Mouse (Mus musculus) adrenal gland, postnatal 10 days (tissue): Measurements from ENCODE around the gene Sephs2. TPM values are rescaled to one million over a fixed set of nuclear protein-coding genes. Genes with fewer than 3 reads are reported as not detected.
"Not testable (repeated sequence)": the region's sequence is repeated elsewhere in the genome, so short reads cannot be mapped to it uniquely, and the experiment has no call there.

Experiments
- DNase-seq: peaks from one replicate; pipeline ENCODE4 v3.0.0; 2021; ENCODE audit warnings: mixed read lengths
- total RNA-seq, 2 experiments: library from RNA; stranded (reverse); gene quantifications; 2 replicates each; pipeline ENCODE4 v1.2.3; 2021

Gene Sephs2
- total RNA-seq, 2 experiments from 2014 or later: 189 to 268 TPM

DNA sequence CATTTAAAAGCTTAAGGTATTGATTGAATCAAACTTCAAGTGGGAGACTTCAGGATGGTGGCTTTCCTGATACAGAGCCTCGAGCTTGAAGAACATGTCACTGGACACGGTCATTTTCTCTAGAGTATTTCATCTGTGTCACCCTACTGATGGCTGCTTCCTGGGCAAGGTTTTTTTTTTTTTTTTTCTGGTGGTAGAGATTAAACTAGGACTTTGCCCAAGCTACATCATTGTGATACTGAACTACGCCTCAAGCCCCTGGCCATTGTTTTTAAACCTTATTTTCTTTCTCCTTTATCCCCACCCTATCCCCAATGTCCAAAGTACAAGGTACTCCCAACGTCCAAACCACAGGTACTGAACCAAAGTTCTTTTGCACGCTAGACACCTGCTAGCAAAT, 3.2 kb downstream of the Sephs2 start:
- no peak for DNase-seq

DNA sequence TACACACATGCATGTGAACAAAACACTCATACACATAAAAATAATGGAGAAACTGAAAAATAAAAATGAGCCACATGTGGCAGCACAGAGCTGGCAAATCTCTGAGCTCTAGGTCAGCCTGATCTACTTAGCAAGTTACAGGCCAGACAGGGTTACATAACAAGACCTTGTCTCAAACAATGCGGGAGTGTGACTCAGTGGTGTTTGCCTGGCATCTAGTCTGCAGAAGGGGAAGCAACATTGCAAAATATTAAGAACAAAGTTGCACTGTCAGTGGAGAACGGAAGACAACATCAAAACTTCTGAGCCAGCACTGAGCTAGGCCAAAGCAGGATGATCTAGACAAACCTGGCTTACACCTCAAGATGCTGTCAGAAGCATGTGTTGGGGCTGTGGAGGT, 3.6 kb downstream of the Sephs2 start:
- no peak for DNase-seq

DNA sequence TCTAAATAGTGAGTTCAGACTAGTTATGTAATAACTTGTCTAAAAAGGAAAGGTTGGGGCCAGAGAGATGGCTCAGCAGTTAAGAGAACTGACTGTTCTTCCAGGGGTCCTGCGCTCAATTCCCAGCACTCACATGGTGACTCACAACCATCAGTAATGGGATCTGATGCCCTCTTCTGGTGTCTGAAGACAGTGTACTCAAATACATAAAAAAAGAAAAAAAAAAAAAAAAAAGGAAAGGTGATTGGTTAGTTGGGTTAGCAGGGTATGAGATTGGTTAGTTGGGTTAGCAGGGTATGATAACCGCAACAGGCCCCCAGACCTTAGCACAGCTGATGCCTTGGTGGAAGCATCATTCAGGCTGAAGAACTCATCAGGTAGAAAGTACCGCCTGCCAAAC, 10.3 kb downstream of the Sephs2 start:
- DNase-seq: no peak

DNA sequence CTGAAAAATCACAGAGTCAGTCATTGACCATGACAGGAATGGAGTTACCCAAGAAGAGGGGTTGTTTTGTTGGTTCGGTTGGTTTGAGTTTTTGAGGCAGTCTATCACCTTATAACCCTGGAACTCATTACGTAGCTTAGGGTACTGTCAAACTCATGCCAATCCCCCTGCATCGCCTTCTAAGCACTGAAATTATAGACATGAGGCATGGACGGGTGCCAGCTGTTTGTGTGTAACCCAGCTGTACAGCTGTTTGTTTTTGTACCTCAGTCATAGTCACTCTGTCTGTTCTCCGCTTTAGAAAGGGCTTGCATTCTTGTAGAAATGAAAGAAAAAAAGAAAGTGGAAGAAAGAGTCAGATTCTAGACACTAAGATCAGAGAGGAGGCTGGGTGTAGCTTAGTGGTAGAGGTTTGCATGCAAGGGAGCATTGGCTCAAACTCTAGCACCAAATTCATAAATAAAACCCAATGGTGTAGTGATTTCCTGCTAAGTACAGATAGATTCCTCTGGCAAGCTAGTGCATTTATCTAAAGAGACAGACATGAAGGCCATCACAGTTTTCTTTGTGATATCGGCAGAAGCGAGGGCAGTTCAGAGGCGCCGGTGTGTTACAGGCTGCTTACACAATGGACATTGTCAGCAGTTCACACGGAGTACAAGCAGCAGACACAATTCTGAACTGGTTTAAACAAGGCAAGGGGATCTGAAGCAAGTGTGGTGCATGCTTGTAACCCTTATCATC, 11.5 kb downstream of the Sephs2 start:
- DNase-seq: no peak

DNA sequence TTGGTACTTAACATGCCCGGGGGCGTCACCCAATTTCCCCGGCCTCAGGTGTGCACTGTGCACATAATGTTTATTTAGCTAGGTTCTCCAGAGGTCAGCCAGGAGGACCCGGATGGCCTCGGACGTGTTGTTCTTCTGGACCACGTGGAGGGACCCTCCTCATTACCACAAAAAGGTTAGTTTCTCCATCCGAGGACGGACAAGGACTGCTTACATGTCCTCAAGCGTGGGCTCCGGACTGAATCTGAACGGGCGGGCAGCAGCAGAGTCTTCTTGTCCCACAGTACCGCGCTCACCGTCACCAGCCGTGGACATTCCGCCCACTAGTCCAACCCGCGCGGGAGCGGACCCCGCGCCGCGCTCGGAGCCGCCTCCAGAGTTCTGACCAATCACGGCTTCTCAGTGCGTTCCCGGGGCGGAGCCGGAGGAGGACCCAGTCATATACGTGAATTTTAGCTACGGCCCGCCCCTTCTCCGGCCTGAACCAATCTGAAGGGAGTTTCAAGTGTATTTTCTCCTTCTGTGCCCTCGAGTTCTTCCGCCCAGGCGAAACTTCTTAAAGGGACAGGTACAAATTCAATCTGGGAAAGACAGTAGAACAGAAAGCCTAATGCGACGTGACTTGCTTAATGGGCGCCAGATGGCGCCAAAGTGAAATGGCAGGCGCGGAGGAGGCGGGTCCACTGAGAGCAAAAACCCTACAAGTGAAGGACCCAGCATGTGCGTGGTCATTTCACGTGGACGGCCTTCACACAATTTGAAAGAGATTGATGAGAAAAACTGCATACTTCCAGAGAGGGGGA, 13.3 kb downstream of the Sephs2 start, which contains the start of gene Dctpp1:
Dctpp1 (minus strand) TSS at position 401 of the 803 bp plus-strand sequence.
- peak; percentile 95 for DNase-seq

DNA sequence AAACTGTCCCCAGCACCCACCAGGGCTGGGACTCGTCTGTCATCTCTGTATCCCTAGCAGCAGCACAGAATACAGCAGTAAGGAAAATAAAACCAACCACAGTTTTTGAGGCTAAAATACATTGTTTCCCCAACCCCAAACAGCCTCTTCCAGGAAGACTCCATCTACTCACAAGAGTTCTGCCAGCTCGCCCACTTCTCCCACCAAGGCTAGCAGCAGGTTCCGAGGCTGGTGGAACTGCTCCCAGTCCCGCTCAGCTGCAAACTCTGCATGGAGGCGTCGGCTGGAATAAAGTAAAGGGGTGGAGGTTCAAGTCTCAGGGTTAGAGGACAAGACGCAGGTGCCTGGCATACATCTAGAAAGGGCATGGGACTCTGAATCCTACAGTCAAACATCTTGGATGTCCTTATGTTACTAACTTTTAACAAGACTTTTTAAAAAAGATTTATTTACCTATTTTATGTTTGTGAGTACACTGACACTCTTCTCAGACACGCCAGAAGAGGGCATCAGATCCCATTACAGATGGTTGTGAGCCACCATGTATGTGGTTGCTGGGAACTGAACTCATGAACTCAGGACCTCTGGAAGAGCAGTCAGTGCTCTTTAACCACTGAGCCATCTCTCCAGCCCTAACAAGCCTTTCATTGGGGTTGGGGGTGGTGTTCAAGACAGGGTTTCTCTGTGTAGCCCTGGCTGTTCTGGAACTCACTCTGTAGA, 14.5 kb downstream of the Sephs2 start:
- no peak for DNase-seq

DNA sequence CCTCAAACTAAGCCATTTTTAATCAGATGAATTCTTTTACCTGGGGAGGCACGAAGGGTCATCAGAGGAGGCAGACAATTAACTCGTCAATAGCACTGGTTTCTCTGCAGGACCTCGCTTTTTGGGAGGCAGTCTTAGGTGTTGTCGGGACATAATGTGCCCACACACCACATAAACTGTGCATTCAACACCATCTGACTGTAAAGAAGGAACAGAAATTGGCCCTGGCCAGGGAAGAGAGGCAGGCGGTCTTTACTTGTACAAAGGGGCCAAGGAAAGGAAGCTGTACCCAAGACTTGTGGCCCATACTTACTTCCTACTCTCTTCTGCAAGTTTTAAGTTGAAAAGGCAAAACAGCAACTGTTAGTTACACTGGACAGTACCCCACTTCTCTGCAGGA, 17.3 kb downstream of the Sephs2 start:
- no peak for DNase-seq

DNA sequence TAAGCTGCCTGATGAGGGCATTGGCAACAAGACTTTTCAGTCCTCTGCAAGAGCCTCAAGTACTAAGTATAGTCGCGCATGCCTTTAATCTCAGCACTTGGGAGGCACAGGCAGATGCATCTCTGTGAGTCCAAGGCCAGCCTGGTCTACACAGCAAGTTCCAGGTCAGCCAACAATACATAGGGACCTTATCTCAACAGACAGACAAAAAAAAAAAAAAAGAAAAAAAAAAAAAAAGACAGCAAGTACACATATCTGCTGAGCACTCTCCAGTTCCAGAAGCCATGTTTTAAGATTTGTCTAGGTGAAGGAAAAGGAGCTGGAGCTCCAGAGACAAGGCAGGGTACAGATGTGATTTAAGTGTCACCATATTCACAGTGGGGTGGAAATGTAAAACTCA, 17.9 kb downstream of the Sephs2 start:
- DNase-seq: no peak

DNA sequence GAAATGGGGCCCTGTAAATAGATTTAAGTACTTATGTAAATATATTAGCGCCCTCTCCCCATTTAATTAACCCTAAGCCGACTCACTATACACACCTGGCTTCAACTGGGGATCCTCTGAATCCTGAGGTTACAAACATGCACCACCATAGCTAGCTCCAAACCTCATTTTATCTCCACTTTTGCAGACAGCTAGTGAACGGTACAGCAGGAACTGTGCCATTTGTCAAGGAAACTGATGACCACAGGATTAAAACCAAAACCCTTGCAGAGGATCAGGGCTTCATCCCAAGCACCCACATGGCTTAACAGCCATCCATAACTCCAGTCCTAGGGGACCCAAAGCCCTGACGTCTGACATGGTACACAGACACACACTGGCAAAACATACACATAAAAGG, 18.8 kb downstream of the Sephs2 start:
- no peak for DNase-seq

DNA sequence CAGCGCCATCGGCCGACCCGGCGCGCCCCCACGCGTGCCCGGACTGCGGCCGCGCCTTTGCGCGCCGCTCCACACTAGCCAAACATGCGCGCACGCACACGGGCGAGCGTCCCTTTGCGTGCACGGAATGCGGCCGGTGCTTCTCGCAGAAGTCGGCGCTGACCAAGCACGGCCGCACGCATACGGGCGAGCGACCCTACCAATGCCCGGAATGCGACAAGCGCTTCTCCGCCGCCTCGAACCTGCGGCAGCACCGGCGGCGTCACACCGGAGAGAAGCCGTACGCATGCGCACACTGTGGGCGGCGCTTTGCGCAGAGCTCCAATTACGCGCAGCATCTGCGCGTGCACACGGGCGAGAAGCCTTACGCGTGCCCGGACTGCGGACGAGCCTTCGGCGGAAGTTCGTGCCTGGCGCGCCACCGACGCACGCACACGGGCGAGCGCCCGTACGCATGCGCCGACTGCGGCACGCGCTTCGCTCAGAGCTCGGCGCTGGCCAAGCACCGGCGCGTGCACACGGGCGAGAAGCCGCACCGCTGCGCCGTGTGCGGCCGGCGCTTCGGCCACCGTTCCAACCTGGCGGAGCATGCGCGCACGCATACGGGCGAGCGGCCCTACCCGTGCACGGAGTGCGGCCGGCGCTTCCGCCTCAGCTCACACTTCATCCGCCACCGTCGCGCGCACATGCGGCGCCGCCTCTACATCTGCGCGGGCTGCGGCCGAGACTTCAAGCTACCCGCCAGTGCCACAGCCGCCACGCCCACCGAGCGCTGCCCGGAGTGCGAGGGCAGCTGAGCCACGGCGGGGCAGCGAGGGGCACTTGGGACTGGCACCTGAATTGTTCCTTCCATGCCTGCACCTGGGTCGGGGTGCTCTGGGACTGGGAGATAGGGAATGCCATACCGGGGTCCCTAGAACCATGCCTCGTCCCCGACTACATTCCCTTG, 19.8 kb downstream of the Sephs2 start:
- peak; percentile 96 for DNase-seq

DNA sequence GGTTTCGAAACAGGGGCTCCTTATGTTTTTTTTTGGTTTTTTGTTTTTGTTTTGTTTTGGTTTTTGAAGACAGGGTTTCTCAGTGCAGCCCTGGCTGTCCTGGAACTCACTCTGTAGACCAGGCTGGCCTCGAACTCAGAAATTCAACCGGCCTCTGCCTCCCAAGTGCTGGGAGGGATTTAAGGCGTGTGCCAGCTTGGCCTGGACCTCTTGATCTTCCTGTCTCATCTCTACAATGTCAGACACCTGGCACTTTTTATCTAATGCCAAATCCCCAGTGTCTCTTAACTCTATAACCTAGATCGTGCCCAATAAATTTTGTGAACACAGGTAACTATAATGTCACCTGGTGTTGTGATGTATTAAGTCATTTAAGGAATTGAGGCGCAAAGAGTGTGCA, 20.5 kb downstream of the Sephs2 start:
- DNase-seq: no peak

DNA sequence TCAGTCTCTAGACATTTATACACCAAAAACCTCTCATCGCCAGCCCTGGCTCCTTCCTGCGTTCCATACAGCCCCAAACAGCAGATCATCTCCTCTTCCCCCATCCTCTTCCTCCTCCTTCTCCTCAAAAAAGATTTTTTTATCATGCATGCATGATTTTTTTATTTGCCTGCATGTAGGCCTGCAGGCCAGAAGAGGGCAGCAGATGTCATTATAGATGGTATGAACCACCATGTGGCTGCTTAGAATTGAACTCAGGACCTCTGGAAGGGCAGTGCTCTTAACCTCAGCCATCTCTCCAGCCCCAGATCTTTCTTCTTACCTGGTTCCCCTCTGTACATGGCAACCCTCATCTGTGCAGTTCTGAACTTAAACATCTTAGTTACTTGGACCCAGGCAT, 21.4 kb downstream of the Sephs2 start:
- DNase-seq: no peak

DNA sequence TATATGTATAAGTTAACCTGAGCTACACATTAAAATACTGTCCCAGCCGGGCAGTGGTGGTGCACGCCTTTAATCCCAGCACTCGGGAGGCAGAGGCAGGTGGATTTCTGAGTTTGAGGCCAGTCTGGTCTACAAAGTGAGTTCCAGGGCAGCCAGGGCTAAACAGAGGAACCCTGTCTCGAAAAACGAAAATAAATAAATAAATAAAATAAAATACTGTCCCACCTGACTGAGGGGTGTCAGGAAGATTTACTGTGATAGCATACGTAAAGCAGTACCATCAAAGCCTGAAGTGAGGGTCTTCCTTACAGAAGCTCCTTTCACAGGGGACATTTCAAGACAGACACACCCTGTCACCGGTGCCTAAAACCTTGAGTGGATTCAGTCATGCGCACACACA, 23.3 kb downstream of the Sephs2 start:
- not testable (repeated sequence) for DNase-seq

DNA sequence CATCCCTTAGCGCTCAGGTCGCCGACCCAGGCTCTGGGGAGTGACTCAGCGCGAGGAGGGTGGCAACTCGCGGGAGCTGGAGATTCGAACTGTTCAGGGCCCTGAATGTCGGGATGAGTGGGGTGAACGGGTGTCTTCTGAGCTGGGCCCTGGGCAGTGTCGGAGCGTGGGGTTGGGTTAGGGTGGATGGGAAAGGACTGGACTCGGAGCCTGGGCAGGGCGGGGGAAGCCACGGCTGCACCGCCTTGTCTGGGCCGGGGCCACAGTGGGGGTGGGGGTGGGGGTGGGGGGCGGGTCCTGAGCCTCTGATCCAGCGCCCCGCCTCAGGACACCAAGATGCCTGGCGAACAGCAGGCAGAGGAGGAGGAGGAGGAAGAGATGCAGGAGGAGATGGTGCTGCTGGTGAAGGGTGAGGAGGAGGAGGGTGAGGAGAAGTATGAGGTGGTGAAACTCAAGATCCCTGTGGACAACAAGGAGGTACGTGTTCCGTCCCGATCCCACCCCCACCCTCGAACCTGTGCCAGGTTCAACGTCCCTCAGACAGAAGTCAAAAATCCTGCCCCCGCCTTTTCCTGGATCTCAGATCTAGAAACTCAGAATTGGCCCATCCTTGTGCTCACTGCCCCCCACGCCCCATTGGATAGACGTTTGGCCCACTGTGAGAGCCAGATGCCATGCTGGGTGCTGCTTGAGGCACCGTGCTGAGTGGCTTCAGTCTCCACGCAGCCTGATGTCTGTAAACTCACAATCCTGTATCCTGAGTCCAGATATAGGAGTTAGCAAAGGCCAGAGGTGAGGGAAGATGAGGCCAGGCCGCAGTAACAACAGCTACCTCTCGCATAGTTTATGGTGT, 29.0 kb downstream of the Sephs2 start:
- no peak for DNase-seq

DNA sequence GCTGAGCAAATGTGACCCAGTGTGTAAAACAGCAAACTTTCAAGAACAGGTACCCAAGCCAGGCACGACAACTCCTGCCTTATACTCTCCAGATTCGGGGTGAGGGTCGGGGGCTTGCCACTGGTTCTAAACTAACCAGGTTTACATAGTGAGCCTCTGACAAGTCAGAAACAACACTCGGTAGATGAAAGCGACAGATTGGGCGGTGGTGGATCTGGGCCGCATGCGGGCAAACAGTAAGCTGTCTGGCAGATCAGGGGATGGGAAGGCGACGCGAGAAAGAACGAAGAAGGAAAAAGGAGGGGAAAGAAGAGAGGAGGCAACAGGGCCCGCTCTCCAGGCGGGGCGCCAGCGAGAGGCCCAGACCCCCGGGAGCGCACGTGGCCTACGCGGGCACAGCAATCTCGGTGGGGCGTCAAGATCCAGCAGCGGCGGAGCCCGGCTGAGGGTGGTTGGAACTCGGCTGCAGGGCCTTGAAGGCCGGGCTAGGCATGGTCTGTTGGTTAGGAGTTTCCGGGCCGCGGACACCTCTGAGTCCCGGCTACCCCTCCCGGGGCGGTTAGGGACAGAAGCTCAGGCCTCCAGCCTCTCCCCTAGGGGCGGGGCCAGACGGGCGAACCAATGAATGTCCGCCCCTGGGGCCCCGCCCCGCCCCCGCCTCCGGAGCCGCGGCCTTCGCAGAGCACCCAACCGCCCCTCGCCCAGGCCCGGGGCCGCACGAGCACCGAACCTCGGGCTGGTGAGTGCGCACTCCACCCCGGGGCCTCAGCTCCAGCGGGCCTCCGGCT, 29.8 kb downstream of the Sephs2 start, which contains the start of gene Zfp771:
Zfp771 (plus strand) TSS at position 405 of the 788 bp plus-strand sequence.
- DNase-seq: peak; percentile 98

DNA sequence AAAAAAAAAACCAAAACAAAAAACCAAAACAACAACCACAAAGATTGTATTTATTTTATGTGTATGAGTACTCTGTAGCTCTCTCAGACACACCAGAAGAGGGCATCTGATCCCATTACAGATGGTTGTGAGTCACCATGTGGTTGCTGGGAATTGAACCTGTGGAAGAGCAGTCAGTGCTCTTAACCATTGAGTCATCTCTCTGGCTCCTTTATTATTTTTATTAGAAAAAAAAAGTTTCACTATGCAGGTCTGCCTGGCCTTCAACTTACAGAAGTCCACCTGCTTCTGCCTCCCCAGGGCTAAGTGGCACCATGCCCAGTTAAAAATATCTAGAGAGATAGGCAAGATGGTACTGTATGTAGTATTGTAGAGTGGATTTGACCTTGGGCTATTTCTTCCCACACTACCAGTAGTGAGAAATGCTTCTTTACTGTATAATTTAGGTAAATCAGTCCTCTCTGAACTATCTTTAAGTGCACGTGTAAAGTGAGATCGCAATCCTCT, 30.4 kb downstream of the Sephs2 start:
- no peak for DNase-seq

DNA sequence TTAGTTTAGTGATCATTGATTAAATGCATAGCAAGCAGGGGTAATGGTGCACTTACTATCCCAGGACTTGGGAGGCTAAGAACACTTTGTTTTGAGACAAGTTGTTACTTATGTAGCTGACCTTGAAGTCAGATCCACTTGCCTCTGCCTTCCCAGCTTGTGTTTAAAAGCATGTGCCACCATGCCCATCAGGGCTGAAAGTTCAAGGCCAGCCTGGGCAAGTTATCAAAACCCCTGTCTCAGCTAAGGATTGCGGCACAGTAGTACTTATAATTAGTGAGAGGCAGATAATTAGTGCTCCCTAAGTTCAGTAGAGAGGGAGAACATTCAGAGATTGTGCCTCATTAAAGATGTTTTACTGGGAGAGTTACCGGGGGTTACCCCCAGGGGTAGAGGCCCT, 39.1 kb downstream of the Sephs2 start:
- DNase-seq: peak; percentile 38

DNA sequence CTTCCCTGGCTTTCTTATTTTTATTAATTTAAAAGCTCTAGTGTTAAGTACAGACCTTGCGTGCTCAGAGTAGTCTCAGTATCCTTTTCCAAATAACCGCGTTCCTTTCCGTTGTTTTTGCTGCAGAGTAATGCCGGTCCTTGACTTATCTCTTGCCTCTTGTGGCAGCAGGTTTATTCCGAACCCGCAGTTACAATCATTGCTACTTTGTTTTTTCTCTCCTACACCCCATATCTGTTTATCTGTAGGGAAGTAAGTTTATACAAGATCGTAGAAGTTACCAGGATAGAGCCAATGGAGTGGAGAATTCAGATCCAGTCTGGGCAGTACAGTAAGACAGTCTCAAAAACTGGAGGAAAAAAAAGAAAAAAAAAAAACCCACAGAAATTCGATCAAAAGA, 40.1 kb downstream of the Sephs2 start:
- DNase-seq: no peak

DNA sequence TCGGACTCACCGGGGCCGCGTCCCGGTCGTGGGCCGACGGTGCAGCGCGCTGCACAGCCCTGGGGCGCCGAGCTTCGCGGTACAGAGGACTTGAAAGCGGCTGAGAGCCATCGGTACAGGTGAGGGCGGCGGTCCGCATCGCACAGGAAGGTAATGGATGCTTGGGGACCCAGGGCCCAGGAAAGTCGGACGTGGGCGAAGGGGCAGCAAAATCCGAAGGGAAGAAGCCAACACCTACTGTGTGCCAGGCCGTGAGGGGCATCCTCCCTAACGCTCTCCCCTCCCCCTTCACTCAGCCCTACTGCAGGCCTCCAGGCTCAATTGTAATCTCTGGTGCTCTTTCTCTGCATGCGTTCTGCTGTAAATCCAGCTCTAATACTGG, 40.5 kb downstream of the Sephs2 start:
- DNase-seq: no peak
